In the genomic region with DNA sequence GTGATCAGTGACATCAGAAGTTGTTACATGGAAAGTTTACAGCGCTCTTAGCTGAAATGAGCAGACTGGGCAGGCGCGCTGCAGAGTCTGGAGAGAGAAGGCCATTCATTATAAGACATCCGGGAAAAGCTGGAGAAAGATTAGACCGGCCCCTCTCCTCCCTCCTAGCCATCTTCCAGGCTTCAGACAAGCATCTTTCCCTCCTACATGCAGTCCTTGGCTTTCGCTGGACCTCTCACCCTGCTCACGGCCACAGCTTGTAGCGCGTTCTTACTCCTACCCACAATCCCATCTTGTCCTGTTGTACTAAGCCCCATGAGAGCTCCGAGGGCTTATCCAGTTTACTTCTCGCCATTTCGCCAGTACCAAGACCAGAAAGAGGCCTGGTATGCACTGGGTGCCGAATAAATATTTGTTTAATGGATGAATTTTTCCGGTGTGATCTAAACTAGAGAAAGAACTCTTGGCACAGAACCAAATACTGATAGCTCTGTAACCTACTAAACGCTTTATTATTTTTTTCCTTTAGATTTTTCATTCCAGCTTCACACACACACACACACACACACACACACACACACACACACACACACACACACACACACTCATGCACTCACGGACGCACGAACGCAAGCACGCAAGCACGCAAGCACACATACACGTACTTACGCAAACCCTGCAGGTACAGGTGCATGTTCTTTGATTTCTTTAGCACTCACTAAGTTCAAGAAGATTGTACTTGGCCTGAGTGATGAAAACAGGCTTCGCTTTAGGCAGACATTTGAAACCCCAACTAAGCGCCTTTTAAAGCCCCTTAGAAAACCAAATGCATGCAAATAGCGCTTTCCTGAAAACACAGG, we compare ENCODE assay signal across 9 mouse cellular contexts. TPM values are rescaled to one million over a fixed set of nuclear protein-coding genes. Genes with fewer than 3 reads are reported as not detected.
DNase-seq lines count a peak whose midpoint lies in the region; ATAC-seq lines count a peak whose summit lies in the region.
"Had no signal": no experiment of that assay in that cellular context is flagged by ENCODE, and none has a peak within 500 bp of the region (broad histone marks: within the 10 kb centered on the region; RNA-seq: fewer than 3 reads in every experiment).

No protein-coding gene starts in this region.

- peak; percentile 31 to 55 for DNase-seq in kidney, postnatal 4 days
- DNase-seq in kidney, postnatal 14 days: no peak
- peak; percentile 56 for DNase-seq in forebrain, embryonic 11.5 days (ENCODE audit: low spot score)
- DNase-seq in thymus, postnatal 36 days: no peak
- no peak for DNase-seq in cerebellum, postnatal 14 days
- no peak for DNase-seq in c-Kit-positive CD71-positive TER-119-positive erythroid progenitor cells, embryonic 14.5 days (ENCODE audit: low spot score)

- peaks cover 11% of the 10 kb centered on the region for H3K4me1 ChIP-seq in forebrain, embryonic 11.5 days (replicated peaks; ENCODE audit: control insufficient read depth, insufficient read depth, low read length)
- H3K4me1 ChIP-seq in limb, embryonic 12.5 days (replicated peaks): peaks cover 16% of the 10 kb centered on the region
- H3K4me1 ChIP-seq in neural tube, embryonic 13.5 days (replicated peaks): peaks cover 14% of the 10 kb centered on the region

- WGBS in forebrain, embryonic 11.5 days: 12% methylated on average over 26 of the region's 26 CpGs
- WGBS in limb, embryonic 12.5 days: 11% methylated on average over 26 of the region's 26 CpGs
- 24% methylated on average over 26 of the region's 26 CpGs for WGBS in neural tube, embryonic 13.5 days

- no peaks in the 10 kb centered on the region for H3K36me3 ChIP-seq in forebrain, embryonic 11.5 days (ENCODE audit: control insufficient read depth, insufficient read depth, low read length)
- H3K36me3 ChIP-seq in limb, embryonic 12.5 days: no peaks in the 10 kb centered on the region
- H3K36me3 ChIP-seq in neural tube, embryonic 13.5 days: no peaks in the 10 kb centered on the region

- H3K27ac ChIP-seq in forebrain, embryonic 11.5 days (ENCODE audit: low read depth, low read length): no peak overlapping the region
- H3K27ac ChIP-seq in limb, embryonic 12.5 days: no peak overlapping the region
- H3K27ac ChIP-seq in neural tube, embryonic 13.5 days (replicated peaks): no peak overlapping the region
- H3K27ac ChIP-seq: macrophage had no signal

- peak overlapping the region; percentile 55 for H3K9ac ChIP-seq in forebrain, embryonic 11.5 days (ENCODE audit: low read length)
- peak overlapping the region; percentile 27; the same call in 1 of the 2 replicates for H3K9ac ChIP-seq in limb, embryonic 12.5 days (replicated peaks)
- H3K9ac ChIP-seq in neural tube, embryonic 13.5 days: peak overlapping the region; percentile 47; the same call in 1 of the 2 replicates

- H3K9me3 ChIP-seq in forebrain, embryonic 11.5 days (ENCODE audit: control insufficient read depth, low read length): no peaks in the 10 kb centered on the region
- no peaks in the 10 kb centered on the region for H3K9me3 ChIP-seq in limb, embryonic 12.5 days
- no peaks in the 10 kb centered on the region for H3K9me3 ChIP-seq in neural tube, embryonic 13.5 days

- H3K4me3 ChIP-seq in forebrain, embryonic 11.5 days (ENCODE audit: low read depth, low read length): peak overlapping the region; percentile 11; the same call in 1 of the 2 replicates
- peak overlapping the region; percentile 29 for H3K4me3 ChIP-seq in limb, embryonic 12.5 days (replicated peaks)
- peak overlapping the region; percentile 22 for H3K4me3 ChIP-seq in neural tube, embryonic 13.5 days

- H3K27me3 ChIP-seq in forebrain, embryonic 11.5 days (ENCODE audit: control insufficient read depth, insufficient read depth, low read length): peaks cover 5% of the 10 kb centered on the region; the same call in 1 of the 2 replicates
- peaks cover 36% of the 10 kb centered on the region for H3K27me3 ChIP-seq in limb, embryonic 12.5 days
- peaks cover 18% of the 10 kb centered on the region for H3K27me3 ChIP-seq in neural tube, embryonic 13.5 days

- ATAC-seq in forebrain, embryonic 11.5 days (replicated peaks; ENCODE audit: low FRiP score): no peak
- no peak for ATAC-seq in limb, embryonic 12.5 days (ENCODE audit: insufficient number of reproducible peaks, insufficient read depth, low FRiP score, low TSS enrichment, low read depth)
- no peak for ATAC-seq in neural tube, embryonic 13.5 days (ENCODE audit: low read depth)

- peak overlapping the region; percentile 44 for H3K4me2 ChIP-seq in forebrain, embryonic 11.5 days (ENCODE audit: low read depth, low read length, severe bottlenecking)
- peak overlapping the region; percentile 60 for H3K4me2 ChIP-seq in limb, embryonic 12.5 days
- H3K4me2 ChIP-seq in neural tube, embryonic 13.5 days: peak overlapping the region; percentile 50

RNA-seq across cellular contexts. Expression of gene Enc1, which starts 41.4 kb away (rescaled TPM):
- 17.9 and 20.8 TPM in 2 replicates for polyA plus RNA-seq in forebrain, embryonic 11.5 days (2014; fragmentation: Nextera tagmentation; extraction: Ambion mirVana)
- 5.8 and 6.8 TPM in 2 replicates for polyA plus RNA-seq in limb, embryonic 12.5 days (2016; fragmentation: Nextera tagmentation; extraction: Ambion mirVana)
- 54.9 and 59.5 TPM in 2 replicates for polyA plus RNA-seq in neural tube, embryonic 13.5 days (2015; fragmentation: Nextera tagmentation; extraction: Ambion mirVana)

Comparison
In these comparisons a context has a peak if more than half of its experiments do, and no peak if none do; other contexts are left out.
1. DNase-seq: peak in kidney, postnatal 4 days (2 of 2) and forebrain, embryonic 11.5 days (single experiment); none in kidney, postnatal 14 days (single experiment), thymus, postnatal 36 days (0 of 2), cerebellum, postnatal 14 days (0 of 2) and c-Kit-positive CD71-positive TER-119-positive erythroid progenitor cells, embryonic 14.5 days (single experiment).
2. Peak in every context shown above with its lines, with median percentiles within 50 percentile points of each other: H3K4me2 ChIP-seq, H3K4me3 ChIP-seq and H3K9ac ChIP-seq.